Mouse (Mus musculus) v-Abl transformed pro-B cells (cell line): ENCODE data around the gene Olfr631.
"Not testable (repeated sequence)": the region's sequence is repeated elsewhere in the genome, so short reads cannot be mapped to it uniquely, and the experiment has no call there.

ENCODE experiments used
- in situ Hi-C, 2 experiments: fragments of 400-800 bp; cut with MboI; formaldehyde crosslinking; loops; one replicate each; pipeline ENCODE4 v1.15.1; 2025; ENCODE audit not compliant: unreplicated experiment in 2 of 2

Olfr631 gene

DNA sequence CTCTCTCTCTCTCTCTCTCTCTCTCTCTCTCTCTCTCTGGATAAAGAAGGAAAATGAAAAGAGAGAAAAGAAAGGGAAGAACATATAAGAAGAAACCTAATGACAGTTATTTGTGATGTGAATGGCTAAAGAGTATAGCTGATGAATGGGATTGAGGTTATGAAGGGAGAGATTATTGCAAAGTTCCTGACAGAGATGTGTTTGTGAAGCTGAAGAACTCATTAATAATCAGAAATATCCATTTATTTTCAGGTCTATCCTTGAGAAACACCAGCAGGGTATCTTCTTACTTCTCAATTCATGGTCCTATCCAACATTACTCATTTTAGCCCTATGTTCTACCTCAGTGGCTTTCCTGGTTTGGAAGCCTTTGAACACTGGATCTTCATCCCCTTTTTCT is at the start of gene Olfr631:
Gene Olfr631, plus strand, starts transcription at position 301 of the 400 bp plus-strand sequence.
- in situ Hi-C loops: loop anchor here in 1 of 2 experiments (25.0 kb wide), 1 partner anchor 1241 kb away; the partner anchor contains the start of genes Olfr557 and Trim68

- in situ Hi-C loops: no loop called here
These were observed 42.5 kb upstream of the Olfr631 start, which contains the start of gene Olfr66 for GRCm38 (mm10) chr7:103886152-103886551. Gene Olfr66, minus strand, starts transcription at chr7:103886252.

GRCm38 (mm10) chr7:103894385-103894784 is 34.2 kb upstream of the Olfr631 start, which contains the start of gene Olfr64:
Gene Olfr64, minus strand, starts transcription at chr7:103894485.
- in situ Hi-C loops: no loop called here

- in situ Hi-C loops: no loop called here
These were observed 25.4 kb upstream of the Olfr631 start, which contains the start of gene Olfr65 for GRCm38 (mm10) chr7:103903187-103903586. Gene Olfr65, plus strand, starts transcription at chr7:103903487.

- in situ Hi-C loops: no loop called here
These were observed 18.6 kb upstream of the Olfr631 start for GRCm38 (mm10) chr7:103910047-103910446.

DNA sequence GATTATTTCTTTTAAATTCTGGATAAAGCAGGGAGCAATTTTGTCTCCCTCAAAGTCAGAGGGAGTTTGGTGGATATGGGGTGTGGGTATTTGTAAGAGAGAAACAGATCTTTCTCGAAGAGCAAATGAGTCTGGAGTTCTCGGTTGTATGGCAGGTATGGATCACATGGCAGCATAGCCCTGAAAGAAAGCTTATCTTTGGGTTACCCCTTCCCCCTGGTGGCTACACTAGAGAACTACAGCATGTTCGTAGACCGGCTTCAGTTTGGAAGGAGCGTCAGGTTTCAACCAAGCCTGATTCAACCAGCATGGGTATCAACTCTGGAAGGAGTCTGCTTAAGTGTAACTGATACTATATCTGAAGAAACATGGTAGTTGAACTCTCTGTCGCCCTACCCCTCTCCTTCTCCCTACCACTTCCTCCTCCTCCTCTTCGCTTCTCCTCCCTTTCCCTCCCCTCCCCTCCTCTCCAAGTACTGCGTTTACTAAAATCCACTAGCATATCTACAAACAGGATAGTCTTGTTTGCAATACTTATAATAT is 15.6 kb upstream of the Olfr631 start:
- in situ Hi-C loops: no loop called here

DNA sequence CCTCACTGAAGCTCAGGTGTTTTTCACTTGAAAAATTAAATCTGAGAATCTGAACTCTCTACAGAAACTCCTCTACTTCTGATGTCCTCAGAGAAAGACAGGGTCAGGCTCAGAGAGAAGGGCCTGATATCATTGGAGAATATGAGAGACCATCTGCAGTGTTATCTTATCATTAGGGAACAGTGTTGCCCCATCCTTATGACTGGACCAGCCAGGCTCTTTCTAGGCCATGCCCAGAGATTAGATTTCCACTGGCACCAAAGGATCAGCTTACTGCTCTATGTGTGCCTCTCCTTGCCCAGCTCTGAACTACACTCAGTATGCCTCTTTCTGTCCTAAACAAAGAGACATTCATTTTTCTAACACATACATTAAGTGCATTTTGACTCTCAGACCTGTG is 13.3 kb upstream of the Olfr631 start:
- in situ Hi-C loops: no loop called here

DNA sequence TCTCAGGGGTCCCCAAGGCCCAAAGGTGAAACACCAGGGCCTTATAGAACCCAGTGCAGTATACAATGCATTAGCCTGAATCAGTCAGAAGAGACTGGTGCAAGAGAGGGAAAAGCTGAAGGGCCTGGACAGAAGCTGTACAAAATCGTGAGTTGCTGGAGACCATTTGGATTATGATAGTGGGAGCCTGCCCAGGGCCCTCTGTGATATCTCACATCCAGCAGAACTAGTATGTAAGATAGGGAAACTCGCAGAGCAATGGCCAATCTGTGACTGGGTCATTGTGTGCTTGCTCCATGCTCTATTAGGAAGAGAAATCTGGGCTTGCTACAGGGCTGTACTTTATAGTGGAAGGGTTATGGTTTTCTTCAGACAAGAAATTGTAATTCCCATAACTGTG is 5.6 kb downstream of the Olfr631 start, which contains the start of gene Olfr632:
Gene Olfr632, plus strand, starts transcription at position 84 of the 400 bp plus-strand sequence.
- in situ Hi-C loops: loop anchor here in 1 of 2 experiments (25.0 kb wide), 1 partner anchor 1247 kb away; the partner anchor contains the start of genes Olfr557 and Trim68

DNA sequence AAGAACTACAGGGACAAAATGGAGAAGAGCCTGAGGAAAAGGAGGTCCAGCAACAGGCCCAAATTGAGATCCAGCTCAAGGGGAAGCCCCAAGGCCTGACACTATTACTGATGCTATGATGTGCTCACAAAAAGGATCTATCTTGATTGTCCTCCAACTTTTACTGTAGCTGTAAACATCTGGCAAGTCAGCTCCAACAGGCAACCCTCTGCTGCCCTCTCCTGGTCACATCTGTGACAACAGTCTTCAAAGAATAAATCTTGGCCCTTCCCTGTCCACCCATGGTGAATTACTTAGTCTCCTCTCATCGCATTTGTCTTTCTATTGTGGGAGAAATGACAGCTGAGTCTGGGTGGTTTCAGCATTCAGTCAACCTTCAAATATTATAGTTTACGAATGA is 14.1 kb downstream of the Olfr631 start:
- in situ Hi-C loops: loop anchor here (5.0 to 25.0 kb wide), 4 partner anchors 148 to 1428 kb away; partner anchors contain the start of genes Olfr67 (in 2 of the 2), Olfr243 (in 1 of the 2), Olfr557 (in 1 of the 2) and Trim68 (in 1 of the 2)

- in situ Hi-C loops: loop anchor here (5.0 to 25.0 kb wide), 4 partner anchors 149 to 1429 kb away; partner anchors contain the start of genes Olfr67 (in 2 of the 2), Olfr243 (in 1 of the 2), Olfr557 (in 1 of the 2) and Trim68 (in 1 of the 2)
These were observed 15.5 kb downstream of the Olfr631 start, which contains the start of gene Olfr633 for GRCm38 (mm10) chr7:103944137-103944536. Gene Olfr633, plus strand, starts transcription at chr7:103944437.

GRCm38 (mm10) chr7:103966873-103967272 is 38.2 kb downstream of the Olfr631 start:
- in situ Hi-C loops: not testable (repeated sequence)

- in situ Hi-C loops: no loop called here
These were observed 42.2 kb downstream of the Olfr631 start, which contains the start of gene Olfr635 for GRCm38 (mm10) chr7:103970852-103971251. Gene Olfr635, plus strand, starts transcription at chr7:103971152.

GRCm38 (mm10) chr7:103971782-103972181 is 43.2 kb downstream of the Olfr631 start:
- in situ Hi-C loops: no loop called here
